Mouse (Mus musculus) cerebellum, adult 8-10 months (tissue): Measurements from ENCODE around the gene Stox2.

Experiments used
- DNase-seq: peaks from one replicate; pipeline ENCODE4 v3.0.0; 2022

Stox2 gene

DNA sequence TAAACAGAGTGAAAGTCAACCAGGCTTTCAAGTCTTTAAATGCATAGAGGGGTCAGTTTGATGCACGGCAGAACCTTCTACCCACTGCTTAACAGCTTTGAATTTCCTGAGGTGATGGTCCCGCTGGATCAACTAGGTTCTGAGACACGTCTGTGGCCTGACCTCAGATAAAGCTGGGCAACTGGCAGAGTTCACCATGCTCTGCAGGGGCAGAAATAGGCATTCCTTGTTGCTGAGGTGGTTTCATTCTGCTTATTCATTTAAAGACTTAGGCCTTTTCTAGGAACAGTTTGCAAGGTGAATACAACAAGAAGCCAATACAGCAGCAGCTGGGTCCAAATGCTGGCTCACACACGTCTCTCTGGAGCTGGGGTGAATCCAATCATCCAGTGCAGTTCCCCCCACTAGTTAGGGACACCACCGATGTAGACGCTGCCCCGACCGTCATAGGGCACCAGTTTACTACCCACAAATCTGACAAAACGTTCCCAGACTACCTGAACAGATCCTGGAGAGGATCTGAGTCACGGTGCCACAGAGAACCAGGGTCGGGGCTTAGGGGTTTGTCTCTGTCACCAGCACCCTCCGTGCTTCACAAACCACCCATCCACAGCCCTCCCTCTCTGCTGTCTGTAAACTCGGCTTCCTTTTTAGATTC, 204.6 kb downstream of the Stox2 start:
- DNase-seq: no peak

DNA sequence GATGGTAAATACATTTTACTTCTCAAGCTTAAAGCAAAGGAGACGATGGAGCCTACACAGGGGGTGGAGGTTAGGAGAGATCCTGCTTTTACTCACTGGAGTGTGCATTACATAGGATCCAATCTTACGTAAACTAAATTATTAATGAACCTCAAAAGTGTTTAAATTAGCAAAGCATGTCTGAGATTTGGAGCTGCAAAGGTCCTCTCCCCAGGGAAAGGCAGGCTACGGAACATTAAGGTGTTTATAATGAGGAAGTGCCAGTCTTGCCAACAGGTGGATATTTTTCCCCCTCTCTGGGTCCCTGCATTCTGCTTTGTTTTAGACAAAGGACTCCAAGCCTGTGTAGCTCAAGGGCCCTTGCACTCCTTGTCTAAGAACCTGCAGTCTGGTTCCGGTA, 205.3 kb downstream of the Stox2 start:
- no peak for DNase-seq

DNA sequence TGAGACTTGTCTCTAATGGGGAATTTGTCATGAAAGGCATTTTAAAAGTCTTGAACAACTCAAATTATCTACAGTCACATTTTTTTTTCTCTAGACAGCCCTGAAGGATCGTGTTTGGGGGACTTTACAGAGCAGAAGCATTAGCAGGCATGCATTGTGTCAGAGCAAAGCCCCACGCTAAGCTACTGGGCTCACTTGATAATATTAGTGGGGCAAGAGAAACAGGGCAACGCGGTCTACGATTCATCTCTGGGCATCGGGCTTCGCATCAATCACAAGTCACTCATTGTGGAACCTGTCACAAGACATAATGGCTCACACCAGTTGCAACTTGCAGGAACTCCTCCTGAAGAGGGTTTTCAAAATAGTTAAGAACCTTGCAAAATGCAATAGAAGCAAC, 205.9 kb downstream of the Stox2 start:
- no peak for DNase-seq

DNA sequence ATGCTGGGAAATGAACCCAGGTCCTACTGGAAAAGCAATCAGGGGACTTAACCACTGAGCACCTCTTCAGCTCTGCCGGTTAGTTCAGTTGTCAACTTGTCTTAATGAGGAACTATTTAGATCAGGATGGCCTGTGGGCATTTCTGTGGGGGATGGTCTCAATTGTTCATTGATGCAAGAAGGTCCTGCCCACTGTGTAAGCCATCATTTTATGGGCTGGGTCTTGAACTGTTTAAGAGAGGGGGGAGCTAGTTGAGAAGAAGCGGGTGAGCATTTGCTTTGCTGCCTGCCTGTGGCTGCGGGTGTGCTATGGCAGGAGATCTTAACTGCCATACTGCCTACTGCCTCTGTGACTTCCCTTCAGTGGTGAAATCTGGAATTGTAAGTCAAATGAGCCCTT, 214.1 kb downstream of the Stox2 start:
- no peak for DNase-seq

DNA sequence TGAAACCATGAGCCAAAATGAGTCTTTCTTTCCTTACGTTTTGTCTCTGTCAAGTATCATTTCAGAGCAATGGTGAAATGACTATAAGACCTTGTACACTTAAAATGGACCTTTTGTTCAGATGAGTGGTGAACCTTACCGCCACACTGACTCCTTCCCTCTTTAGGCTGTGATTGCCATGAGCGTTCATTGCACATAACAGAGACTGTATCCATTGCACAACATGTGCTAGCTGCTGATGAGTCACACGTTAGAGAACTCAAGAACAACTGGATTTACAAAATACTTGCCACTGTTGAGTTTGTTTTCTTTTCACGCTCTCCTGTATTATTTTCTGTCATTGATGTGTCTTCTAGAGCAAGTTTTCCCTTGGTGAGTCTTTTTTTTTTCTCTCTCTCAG, 216.1 kb downstream of the Stox2 start:
- no peak for DNase-seq

- DNase-seq: no peak
These were observed 224.3 kb downstream of the Stox2 start for GRCm38 (mm10) chr8:47221851-47222250.

DNA sequence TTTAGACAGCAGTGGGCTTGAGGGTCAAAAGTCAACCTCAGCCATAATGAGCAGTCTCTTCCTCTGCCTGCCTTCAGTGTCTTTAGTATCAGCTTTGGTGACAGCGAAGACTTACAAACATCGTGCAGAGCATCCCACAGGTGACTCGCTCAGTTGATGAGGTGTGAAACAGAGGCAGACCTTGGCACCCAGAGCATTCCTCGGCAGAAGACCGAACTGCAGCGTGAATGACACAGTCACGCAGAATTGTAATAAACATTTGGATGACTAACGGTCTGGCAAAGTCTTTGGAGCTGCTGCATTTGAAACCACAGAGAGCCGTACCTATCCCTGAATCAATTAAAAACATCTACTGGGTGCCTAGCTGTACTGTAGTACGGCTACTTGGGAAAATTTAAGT, 225.0 kb downstream of the Stox2 start:
- no peak for DNase-seq

- DNase-seq: no peak
These were observed 225.8 kb downstream of the Stox2 start for GRCm38 (mm10) chr8:47220390-47220789.

DNA sequence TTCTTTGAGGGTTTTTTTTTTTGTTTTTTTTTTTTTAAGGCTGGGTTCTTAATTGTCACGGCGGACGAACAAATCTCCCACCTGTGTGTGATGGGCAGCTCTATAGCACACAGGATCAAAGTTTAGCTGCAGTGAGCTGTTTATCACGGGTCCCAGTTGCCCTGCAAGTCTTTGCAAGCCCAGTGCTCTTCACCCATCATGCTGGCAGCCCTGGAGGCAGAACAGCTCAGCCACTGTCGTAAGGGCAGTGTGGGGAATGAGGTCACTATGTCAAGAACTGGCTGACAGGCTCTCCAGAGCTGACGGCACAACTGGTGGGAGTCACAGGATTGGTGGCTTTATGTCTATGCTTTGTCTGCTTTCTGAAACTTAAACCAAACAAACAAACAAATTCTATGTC, 227.6 kb downstream of the Stox2 start:
- DNase-seq: no peak

DNA sequence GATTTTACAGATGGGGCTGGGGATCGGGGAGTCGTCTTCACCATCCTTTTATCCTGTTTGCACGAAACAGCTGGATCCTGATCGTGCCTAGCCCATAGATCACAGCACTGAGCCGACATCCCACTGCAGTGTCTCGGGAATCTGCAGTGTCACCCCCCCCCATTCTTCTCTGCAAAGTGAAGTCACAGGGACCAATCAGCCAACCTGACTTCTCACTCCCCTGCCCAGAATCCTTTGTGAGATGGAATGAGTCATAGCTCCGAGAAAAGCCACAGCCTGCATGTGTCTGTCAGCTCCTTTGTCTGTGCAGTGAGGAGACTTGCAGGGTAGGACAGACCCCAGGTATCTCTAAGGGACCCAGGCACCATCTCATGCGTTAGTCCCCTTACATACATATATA, 228.1 kb downstream of the Stox2 start:
- DNase-seq: no peak

DNA sequence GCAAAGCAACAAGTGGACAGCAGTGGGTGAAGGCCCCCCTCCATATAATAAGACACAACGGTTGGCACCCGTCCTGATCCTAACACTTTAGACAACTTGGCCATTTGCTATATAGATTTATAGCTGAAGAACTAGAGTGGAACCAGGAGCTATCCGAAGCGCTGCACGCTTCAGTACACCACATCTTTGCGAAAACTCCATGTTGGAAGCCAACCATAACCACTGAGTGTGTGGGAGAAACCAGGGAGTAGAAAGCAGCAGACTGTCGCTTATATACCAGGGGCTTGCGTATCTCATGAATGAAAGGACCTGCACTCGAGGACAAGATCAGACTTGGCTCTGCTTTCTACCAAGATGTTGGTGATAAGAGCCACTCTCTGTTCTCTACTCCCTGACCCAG, 234.0 kb downstream of the Stox2 start:
- DNase-seq: no peak

- no peak for DNase-seq
These were observed 234.9 kb downstream of the Stox2 start for GRCm38 (mm10) chr8:47211226-47211625.

- DNase-seq: no peak
These were observed 237.9 kb downstream of the Stox2 start for GRCm38 (mm10) chr8:47208246-47208645.

DNA sequence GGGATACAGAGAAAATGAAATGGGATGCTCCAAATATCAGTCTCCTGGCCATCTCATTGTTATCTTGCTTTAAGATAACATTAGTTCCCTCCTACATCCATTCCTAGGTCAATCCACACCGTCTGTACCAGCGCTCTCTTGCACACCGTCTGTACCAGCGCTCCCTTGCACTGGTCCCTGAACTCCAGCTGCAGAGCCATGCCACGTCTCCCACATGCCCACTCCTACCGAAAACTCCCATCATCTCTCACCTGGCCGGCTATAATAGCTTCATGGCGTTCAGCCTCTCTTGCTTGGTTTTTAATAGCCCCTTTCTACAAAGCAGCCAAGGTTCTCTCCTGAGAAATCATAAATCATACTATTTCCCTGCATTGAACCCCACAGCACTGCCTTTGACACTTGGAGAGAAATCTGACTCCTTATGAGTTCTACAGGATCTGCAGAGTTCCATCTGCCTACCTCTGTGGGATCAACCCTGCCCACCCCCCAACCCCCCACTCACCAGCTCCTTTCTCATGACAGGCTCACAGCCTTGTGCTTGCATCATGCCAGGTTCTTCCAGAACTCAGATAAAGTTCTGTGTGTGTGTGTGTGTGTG, 239.4 kb downstream of the Stox2 start:
- no peak for DNase-seq

- no peak for DNase-seq
These were observed 240.7 kb downstream of the Stox2 start for GRCm38 (mm10) chr8:47205472-47205871.

GRCm38 (mm10) chr8:47196391-47196790, 249.8 kb downstream of the Stox2 start:
- DNase-seq: no peak

DNA sequence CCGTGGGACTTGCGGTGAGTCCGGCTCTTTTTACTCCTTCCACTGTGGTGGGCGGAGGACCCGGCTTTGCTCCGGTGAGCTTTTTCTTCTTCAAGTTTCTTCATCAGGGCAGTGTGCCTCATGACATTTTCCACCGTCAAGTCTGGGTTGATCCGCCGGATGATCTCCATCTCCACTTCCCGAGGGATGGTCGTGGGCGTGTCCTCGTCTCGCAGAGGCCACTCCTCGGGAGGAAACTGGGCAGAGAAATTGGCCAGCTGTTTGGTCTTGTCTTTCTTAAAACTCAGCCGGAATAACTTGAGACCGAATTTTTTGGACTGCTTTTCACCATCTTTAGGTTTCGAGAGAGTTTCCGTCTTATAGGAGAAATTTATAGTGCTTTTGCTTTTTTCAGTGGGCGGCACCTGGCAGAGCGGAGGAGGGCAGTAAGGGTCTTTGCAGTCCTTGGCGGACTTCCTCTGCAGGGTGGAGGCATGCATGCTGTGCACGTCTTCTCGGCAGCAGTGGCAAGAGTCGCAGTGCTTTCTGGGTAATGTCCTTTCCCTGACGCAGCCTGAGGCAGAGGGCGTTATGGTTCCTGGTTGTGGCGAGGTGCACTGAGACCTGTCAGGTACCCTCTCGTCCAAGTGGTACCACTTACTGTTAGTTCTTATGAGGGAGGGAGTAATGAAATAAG, 252.7 kb downstream of the Stox2 start:
- DNase-seq: no peak

GRCm38 (mm10) chr8:47191444-47192365, 254.5 kb downstream of the Stox2 start:
- DNase-seq: no peak

- no peak for DNase-seq
These were observed 260.8 kb downstream of the Stox2 start for GRCm38 (mm10) chr8:47185396-47185795.

GRCm38 (mm10) chr8:47182771-47183558, 263.2 kb downstream of the Stox2 start:
- no peak for DNase-seq

GRCm38 (mm10) chr8:47182292-47182691, 263.9 kb downstream of the Stox2 start:
- DNase-seq: no peak

DNA sequence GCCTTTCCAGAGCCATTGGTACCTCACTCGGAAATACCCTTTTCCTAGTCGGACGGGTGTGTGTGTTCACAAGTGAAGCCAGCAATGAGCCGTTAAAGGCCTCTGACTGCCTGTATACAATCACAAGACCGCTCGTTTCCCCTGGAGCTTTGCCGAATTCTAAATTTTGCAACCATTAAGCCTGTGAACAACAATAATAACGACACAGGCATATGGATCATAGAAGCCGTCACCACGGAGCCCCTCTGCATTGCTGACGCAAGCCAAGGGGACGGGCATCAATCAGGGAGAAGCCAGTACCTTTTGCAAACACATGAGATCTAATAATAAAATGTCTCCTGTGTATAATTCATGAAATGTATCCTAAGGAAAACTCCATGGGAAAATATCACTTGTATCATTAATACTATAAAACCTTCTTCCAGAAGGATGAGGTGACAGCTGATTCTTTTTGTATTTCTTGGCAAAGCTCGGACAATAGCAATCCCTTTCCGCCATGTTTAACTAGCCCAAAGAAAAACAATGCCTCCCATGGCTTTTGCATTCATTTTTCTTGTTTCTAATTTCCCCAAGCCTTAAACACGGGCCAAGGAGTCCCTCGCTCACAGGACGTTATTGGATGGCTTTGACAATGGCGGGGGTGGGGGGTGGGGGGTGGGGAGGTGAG, 265.0 kb downstream of the Stox2 start:
- no peak for DNase-seq
